Mouse (Mus musculus) heart, embryonic 14.5 days (tissue): ENCODE data around the gene Clec9a. TPM values are rescaled to one million over a fixed set of nuclear protein-coding genes. Genes with fewer than 3 reads are reported as not detected.

Experiments used
- ATAC-seq: fragments of 200-750 bp; cut with Nextera tagmentation; 2 replicates; pipeline ENCODE4 v1.8.0; 2017; ENCODE audit warnings: low read depth, moderate TSS enrichment; ENCODE audit not compliant: insufficient number of reproducible peaks, insufficient read depth, low FRiP score
- H3K27ac ChIP-seq, 2 experiments: fragments of 200-500 bp in 1 of 2; fragments of 300-500 bp in 1 of 2; sonication (generic) in 1 of 2; replicated peaks in 1 of 2; 2 replicates each; pipeline ENCODE4 v1.5.1; 2012 to 2014; ENCODE audit warnings: low read depth in 2 of 2, low read length in 2 of 2, control low read depth in 1 of 2, mild to moderate bottlenecking in 1 of 2, mixed read lengths in 1 of 2; ENCODE audit not compliant: control insufficient read depth in 1 of 2, insufficient read depth in 1 of 2
- H3K27me3 ChIP-seq: fragments of 300-500 bp; sonication (generic); 2 replicates; pipeline ENCODE4 v1.6.1; 2014; ENCODE audit warnings: mild to moderate bottlenecking, low read length, control low read depth; ENCODE audit not compliant: control insufficient read depth, insufficient read depth
- H3K36me3 ChIP-seq: fragments of 300-500 bp; sonication (generic); 2 replicates; pipeline ENCODE4 v1.6.1; 2014; ENCODE audit warnings: mild to moderate bottlenecking, control low read depth, low read length, mixed read lengths; ENCODE audit not compliant: control insufficient read depth, insufficient read depth
- H3K4me1 ChIP-seq, 2 experiments: fragments of 200-500 bp in 1 of 2; fragments of 300-500 bp in 1 of 2; sonication (generic) in 1 of 2; 2 replicates each; pipeline ENCODE4 v1.6.1; 2012 to 2014; ENCODE audit warnings: low read length in 2 of 2, control low read depth in 1 of 2, mixed read lengths in 1 of 2; ENCODE audit not compliant: control insufficient read depth in 2 of 2, insufficient read depth in 2 of 2
- H3K4me2 ChIP-seq: fragments of 300-500 bp; sonication (generic); 2 replicates; pipeline ENCODE4 v1.6.1; 2014; ENCODE audit warnings: mild to moderate bottlenecking, low read length
- H3K4me3 ChIP-seq, 2 experiments: fragments of 200-500 bp in 1 of 2; fragments of 300-500 bp in 1 of 2; sonication (generic) in 1 of 2; 2 replicates each; pipeline ENCODE4 v1.5.1; 2012 to 2014; ENCODE audit warnings: low read length in 2 of 2, mild to moderate bottlenecking in 2 of 2, control low read depth in 1 of 2, low read depth in 1 of 2, moderate library complexity in 1 of 2; ENCODE audit not compliant: control insufficient read depth in 1 of 2, insufficient read depth in 1 of 2
- H3K9ac ChIP-seq: fragments of 300-500 bp; sonication (generic); 2 replicates; pipeline ENCODE4 v1.6.1; 2014; ENCODE audit warnings: mild to moderate bottlenecking, low read length
- H3K9me3 ChIP-seq: fragments of 300-500 bp; sonication (generic); 2 replicates; pipeline ENCODE4 v1.6.1; 2016; ENCODE audit warnings: low read length, control low read depth; ENCODE audit not compliant: control insufficient read depth
- WGBS: fragments of 180-500 bp; shearing (Covaris S2); extraction: QIAGEN DNeasy Blood & Tissue Kit; methylation state at CpG from one replicate; pipeline ENCODE4 v1.1.7; 2014; 5-methylcytosine and 5-hydroxymethylcytosine counted together
- polyA plus RNA-seq: library from polyadenylated mRNA; unstranded; fragments of >200 nt; fragmentation: Nextera tagmentation; extraction: Ambion mirVana; gene quantifications from 2 replicates; pipeline ENCODE4 v1.2.1, GENCODE M21; 2014

The Clec9a gene
- polyA plus RNA-seq, 1 experiment from 2014 or later = 0.42 TPM

DNA sequence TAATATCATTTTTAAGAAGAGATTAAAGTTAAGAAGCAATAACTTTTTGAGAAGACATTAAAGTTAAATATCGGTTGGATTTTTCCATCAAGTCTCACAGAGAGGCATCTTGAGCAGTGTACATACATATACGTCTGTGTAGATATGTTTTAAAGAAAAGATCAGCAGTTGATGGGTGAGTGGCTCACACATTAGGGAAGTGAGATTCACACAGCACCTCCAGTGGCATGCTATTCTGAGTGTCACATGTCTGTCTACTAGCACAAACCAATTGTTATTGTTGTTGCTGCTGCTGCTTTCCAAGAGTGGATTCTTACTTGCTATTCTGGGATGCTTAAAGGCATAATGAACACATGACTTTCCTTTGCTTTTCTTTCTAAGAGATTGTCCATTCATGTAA is 6.3 kb upstream of the Clec9a start:
- 90% methylated on average over 2 of the region's 2 CpGs for WGBS
- H3K4me1 ChIP-seq = peaks cover 0 to 3% of the 10 kb centered on the region in 2 experiments; a peak in 2 of 4 replicates
- H3K27me3 ChIP-seq = no peaks in the 10 kb centered on the region
- ATAC-seq = no peak
- H3K36me3 ChIP-seq = no peaks in the 10 kb centered on the region
- H3K9me3 ChIP-seq = no peaks in the 10 kb centered on the region
- H3K4me2 ChIP-seq = no peak overlapping the region
- H3K27ac ChIP-seq = no peak overlapping the region
- H3K4me3 ChIP-seq = no peak overlapping the region
- no peak overlapping the region for H3K9ac ChIP-seq

DNA sequence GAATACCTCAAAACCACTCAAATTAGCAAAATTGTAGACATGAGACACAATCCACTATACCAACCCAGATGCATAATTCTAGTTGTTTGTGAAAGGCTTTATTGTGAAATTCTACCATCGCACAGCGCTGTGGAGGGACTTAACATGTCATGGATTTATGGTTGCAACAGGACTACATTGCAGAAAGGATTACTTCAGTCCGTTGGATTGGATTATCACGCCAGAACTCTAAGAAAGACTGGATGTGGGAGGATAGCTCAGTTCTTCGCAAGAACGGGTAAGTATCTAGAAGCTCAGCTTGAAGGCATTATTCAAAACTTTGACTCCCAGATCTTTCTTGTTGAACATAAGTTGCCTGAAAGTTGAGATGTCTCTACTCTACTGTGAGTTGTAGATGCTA is 5.3 kb upstream of the Clec9a start:
- Histone ChIP-seq H3K4me1 (peaks cover 0 to 3% of the 10 kb centered on the region in 2 experiments; a peak in 2 of 4 replicates), H3K4me3 (no peak overlapping the region), H3K27me3 (no peaks in the 10 kb centered on the region), H3K27ac (no peak overlapping the region), H3K4me2 (no peak overlapping the region), H3K9ac (no peak overlapping the region), H3K36me3 (no peaks in the 10 kb centered on the region), H3K9me3 (no peaks in the 10 kb centered on the region)
- 80% methylated on average over 6 of the region's 6 CpGs for WGBS
- ATAC-seq = no peak

DNA sequence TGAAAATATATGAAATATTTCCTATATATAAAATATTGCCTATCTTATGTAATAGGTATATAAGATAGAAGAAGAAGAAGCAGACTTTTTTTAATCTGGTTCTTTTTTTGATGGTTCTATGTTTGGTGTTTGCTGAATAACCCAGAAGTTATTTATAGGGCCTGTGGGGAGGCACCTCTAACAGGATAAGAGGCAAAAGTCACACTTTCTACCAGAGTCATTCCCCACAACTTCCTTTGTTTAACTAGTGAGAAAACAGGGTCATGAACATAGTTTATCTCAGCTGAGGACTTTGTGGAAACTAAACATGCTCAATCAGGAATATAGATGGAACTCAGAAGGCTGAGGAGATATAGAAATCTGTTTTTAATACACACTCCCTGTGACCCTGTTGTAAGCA is 2.7 kb upstream of the Clec9a start:
- no peaks in the 10 kb centered on the region for H3K36me3 ChIP-seq
- no peak overlapping the region for H3K27ac ChIP-seq
- no peak for ATAC-seq

DNA sequence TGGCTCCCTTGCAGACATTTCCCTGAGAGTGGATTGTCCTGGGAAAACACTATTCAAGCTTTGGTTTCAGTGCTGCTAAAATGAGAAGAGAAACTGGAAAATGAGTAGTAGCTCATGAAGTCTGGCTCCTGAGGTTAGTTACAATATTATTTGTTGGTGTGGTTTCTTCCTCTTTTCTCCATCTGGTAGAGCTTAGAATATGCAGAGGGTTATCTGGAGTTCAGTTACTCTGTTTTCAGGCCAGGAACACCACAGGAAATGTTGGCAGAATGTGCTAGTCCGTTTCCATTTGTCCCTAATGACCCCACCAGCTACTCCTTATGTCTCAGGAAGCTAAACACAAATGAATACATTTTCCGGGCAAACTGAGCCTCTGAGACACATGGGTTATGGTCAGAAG is 1.3 kb upstream of the Clec9a start:
- Histone ChIP-seq H3K27me3 (no peaks in the 10 kb centered on the region), H3K4me2 (no peak overlapping the region), H3K9ac (no peak overlapping the region), H3K4me3 (no peak overlapping the region), H3K4me1 (no peaks in the 10 kb centered on the region), H3K9me3 (no peaks in the 10 kb centered on the region), H3K36me3 (no peaks in the 10 kb centered on the region), H3K27ac (peak overlapping the region; percentile 22 to 48; a peak in 3 of 4 replicates)
- ATAC-seq = no peak
- WGBS = 42% methylated on average over 2 of the region's 2 CpGs

More for the DNA sequence above, 2.7 kb upstream of the Clec9a start:
- Histone ChIP-seq H3K9ac (no peak overlapping the region), H3K4me3 (no peak overlapping the region), H3K27me3 (no peaks in the 10 kb centered on the region), H3K4me2 (no peak overlapping the region), H3K9me3 (no peaks in the 10 kb centered on the region), H3K4me1 (no peaks in the 10 kb centered on the region)

DNA sequence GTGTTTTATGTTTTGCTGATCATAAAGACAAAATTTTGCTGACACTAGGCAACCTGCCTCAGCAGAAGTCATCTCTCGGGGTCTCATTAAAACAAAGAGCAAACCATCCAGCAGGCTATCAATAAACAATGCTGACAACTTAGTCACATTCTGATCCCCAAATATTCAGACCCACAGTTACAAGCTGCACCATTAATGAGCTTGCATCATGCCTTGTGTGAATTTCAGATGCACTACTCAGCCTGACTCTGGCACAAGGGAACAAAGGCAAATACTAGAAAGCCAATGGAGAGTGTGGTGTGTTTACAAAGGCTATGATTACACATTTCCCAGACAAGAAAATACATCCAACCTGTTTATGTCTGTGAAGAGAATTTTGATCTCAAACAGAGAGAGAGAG is 5.5 kb downstream of the Clec9a start:
- no peak for ATAC-seq
- H3K36me3 ChIP-seq = no peaks in the 10 kb centered on the region
- 78% methylated on average over 1 of the region's 1 CpGs for WGBS

DNA sequence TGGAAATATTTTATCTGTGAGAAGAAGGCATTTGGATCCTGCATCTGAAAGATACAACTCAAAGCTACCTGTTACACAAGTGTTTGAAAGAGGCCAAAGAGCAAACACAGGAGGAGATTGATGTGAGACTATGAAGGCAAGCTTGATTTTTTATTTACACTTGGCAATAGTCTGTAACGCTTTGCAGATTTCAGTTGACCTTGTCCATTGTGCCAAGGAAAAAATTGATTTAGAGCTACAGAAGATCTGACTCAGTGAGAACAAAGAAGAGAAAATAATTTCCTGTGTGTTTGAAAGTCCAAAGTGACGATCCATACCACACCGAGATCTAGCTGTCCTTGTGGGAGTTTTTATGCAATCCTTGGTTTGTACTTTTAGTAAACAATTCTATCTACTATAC is 13.6 kb downstream of the Clec9a start:
- H3K36me3 ChIP-seq = no peaks in the 10 kb centered on the region
- no peak overlapping the region for H3K4me3 ChIP-seq
- no peak for ATAC-seq
- peaks cover 5 to 10% of the 10 kb centered on the region in 2 experiments; a peak in 3 of 4 replicates for H3K4me1 ChIP-seq
- no peak overlapping the region for H3K27ac ChIP-seq
- 82% methylated on average over 3 of the region's 3 CpGs for WGBS
- H3K9ac ChIP-seq = no peak overlapping the region
- H3K9me3 ChIP-seq = no peaks in the 10 kb centered on the region
- no peaks in the 10 kb centered on the region for H3K27me3 ChIP-seq
- H3K4me2 ChIP-seq = no peak overlapping the region

More for the DNA sequence above, 5.5 kb downstream of the Clec9a start:
- Histone ChIP-seq H3K27me3 (no peaks in the 10 kb centered on the region), H3K27ac (no peak overlapping the region), H3K4me2 (no peak overlapping the region), H3K4me1 (no peaks in the 10 kb centered on the region), H3K4me3 (no peak overlapping the region), H3K9me3 (no peaks in the 10 kb centered on the region), H3K9ac (no peak overlapping the region)

DNA sequence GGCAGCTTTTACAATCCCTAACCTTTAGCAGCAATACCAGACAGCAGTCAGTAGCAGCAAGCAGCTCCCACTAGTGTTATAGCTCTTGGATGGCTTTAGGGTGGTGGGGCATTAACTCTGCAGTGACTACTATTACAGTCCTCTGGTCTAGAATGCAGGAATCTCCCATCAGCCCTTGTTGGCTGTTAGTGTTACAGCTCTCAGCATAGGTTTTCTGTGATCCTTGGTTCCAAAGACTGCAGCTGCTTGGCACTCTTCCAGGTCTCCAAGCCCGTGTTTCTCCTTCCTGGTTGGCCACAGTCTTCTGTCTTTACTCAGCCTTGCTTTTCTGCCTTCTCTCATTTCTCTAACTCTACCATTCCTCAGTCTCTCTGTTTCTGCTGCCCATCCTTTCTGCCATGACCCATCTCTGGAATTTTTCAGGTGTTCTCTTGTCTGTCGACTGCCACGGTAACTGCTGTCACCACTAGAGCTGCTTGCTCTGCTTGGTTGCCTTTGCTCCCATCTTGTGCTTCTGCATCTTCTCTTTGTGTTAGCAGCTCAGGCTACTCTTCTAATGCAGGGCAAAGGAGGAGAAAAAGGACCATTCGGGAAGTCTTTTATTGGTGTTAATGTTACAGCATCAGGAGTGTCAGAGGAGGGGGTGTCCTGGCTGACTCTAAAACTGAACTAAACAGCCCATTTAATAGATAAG is 14.5 kb downstream of the Clec9a start:
- Histone ChIP-seq H3K4me3 (no peak overlapping the region), H3K36me3 (no peaks in the 10 kb centered on the region), H3K4me2 (peak overlapping the region; percentile 24), H3K9me3 (no peaks in the 10 kb centered on the region), H3K27me3 (no peaks in the 10 kb centered on the region), H3K27ac (peak overlapping the region; percentile 35 to 43; a peak in 3 of 4 replicates), H3K4me1 (peaks cover 5 to 10% of the 10 kb centered on the region in 2 experiments; a peak in 3 of 4 replicates), H3K9ac (no peak overlapping the region)
- ATAC-seq = peak; percentile 21; the same call in 1 of the 2 replicates
- 53% methylated on average over 4 of the region's 4 CpGs for WGBS

DNA sequence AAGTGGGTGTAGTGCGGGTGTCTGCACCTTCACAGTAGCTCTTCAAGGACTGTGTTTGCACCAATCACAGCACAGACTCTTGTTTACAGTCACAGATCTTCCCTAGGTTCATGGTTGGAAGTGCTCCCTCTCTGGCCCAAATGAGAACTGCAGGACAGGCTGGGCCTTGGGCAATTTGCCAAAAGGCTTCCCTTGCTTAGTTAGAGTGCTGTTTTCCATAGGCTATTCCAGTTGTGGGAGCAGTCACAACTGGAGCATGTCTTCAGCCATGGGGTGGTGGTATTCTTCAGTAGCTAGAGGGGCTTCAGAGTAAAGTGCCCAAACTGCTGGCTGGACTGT is 15.0 kb downstream of the Clec9a start:
- H3K27me3 ChIP-seq = no peaks in the 10 kb centered on the region
- peak overlapping the region; percentile 24 for H3K4me2 ChIP-seq
- H3K4me3 ChIP-seq = no peak overlapping the region
- H3K9ac ChIP-seq = no peak overlapping the region
- H3K4me1 ChIP-seq = peaks cover 5 to 10% of the 10 kb centered on the region in 2 experiments; a peak in 3 of 4 replicates
- 0 out of 2 replicates have a peak, but pooled peaks have one; percentile 66 for ATAC-seq
- no peaks in the 10 kb centered on the region for H3K36me3 ChIP-seq
- WGBS = 10% methylated on average over 1 of the region's 1 CpGs
- H3K9me3 ChIP-seq = no peaks in the 10 kb centered on the region
- H3K27ac ChIP-seq = peak overlapping the region; percentile 35 to 43; a peak in 2 of 4 replicates
